Mouse (Mus musculus) midbrain, embryonic 16.5 days (tissue): ENCODE measurements around the gene Gcgr. TPM values are rescaled to one million over a fixed set of nuclear protein-coding genes. Genes with fewer than 3 reads are reported as not detected.
"Not testable (repeated sequence)": the region's sequence is repeated elsewhere in the genome, so short reads cannot be mapped to it uniquely, and the experiment has no call there.

Experiments used
- ATAC-seq: fragments of 200-750 bp; cut with Nextera tagmentation; 2 replicates; pipeline ENCODE4 v1.8.0; 2017; ENCODE audit warnings: moderate TSS enrichment
- H3K27ac ChIP-seq: fragments of 300-500 bp; sonication (generic); 2 replicates; pipeline ENCODE4 v1.5.1; 2014; ENCODE audit warnings: mild to moderate bottlenecking, low read length, mixed read lengths
- H3K27me3 ChIP-seq: fragments of 300-500 bp; sonication (generic); 2 replicates; pipeline ENCODE4 v1.6.1; 2014; ENCODE audit warnings: low read depth, low read length, mixed read lengths; ENCODE audit not compliant: control insufficient read depth, insufficient read depth
- H3K36me3 ChIP-seq: fragments of 300-500 bp; sonication (generic); 2 replicates; pipeline ENCODE4 v1.6.1; 2014; ENCODE audit warnings: mild to moderate bottlenecking, low read length, moderate library complexity, mixed read lengths; ENCODE audit not compliant: control insufficient read depth, insufficient read depth
- H3K4me1 ChIP-seq: fragments of 300-500 bp; sonication (generic); 2 replicates; pipeline ENCODE4 v1.6.1; 2014; ENCODE audit warnings: mild to moderate bottlenecking, low read length, mixed read lengths; ENCODE audit not compliant: control insufficient read depth, insufficient read depth
- H3K4me2 ChIP-seq: fragments of 300-500 bp; sonication (generic); 2 replicates; pipeline ENCODE4 v1.6.1; 2014; ENCODE audit warnings: mild to moderate bottlenecking, low read length, mixed read lengths
- H3K4me3 ChIP-seq: fragments of 300-500 bp; sonication (generic); 2 replicates; pipeline ENCODE4 v1.5.1; 2014; ENCODE audit warnings: low read depth, mild to moderate bottlenecking, low read length, moderate library complexity, mixed read lengths
- H3K9ac ChIP-seq: fragments of 300-500 bp; sonication (generic); 2 replicates; pipeline ENCODE4 v1.6.1; 2014; ENCODE audit warnings: low read depth, low read length, mixed read lengths
- H3K9me3 ChIP-seq: fragments of 300-500 bp; sonication (generic); replicated peaks from 2 replicates; pipeline ENCODE4 v1.6.1; 2014; ENCODE audit warnings: mild to moderate bottlenecking, low read length, mixed read lengths; ENCODE audit not compliant: control insufficient read depth, poor library complexity, severe bottlenecking
- WGBS: fragments of 180-500 bp; shearing (Covaris S2); extraction: QIAGEN DNeasy Blood & Tissue Kit; methylation state at CpG from one replicate; pipeline ENCODE4 v1.1.7; 2014; 5-methylcytosine and 5-hydroxymethylcytosine counted together
- polyA plus RNA-seq: library from polyadenylated mRNA; unstranded; fragments of >200 nt; fragmentation: Nextera tagmentation; extraction: Ambion mirVana; gene quantifications from 2 replicates; pipeline ENCODE4 v1.2.1, GENCODE M21; 2015

The Gcgr gene
- polyA plus RNA-seq, 1 experiment from 2014 or later = 0.13 TPM

- Histone ChIP-seq H3K27ac (no peak overlapping the region), H3K9me3 (no peaks in the 10 kb centered on the region), H3K27me3 (no peaks in the 10 kb centered on the region), H3K36me3 (no peaks in the 10 kb centered on the region), H3K4me1 (peaks cover 2% of the 10 kb centered on the region; the same call in 1 of the 2 replicates), H3K9ac (no peak overlapping the region), H3K4me3 (no peak overlapping the region), H3K4me2 (no peak overlapping the region)
- WGBS = 56% methylated on average over 6 of the region's 6 CpGs
- ATAC-seq = no peak
Measured at GRCm38 (mm10) chr11:120512790-120513453, 17.6 kb upstream of the Gcgr start.

DNA sequence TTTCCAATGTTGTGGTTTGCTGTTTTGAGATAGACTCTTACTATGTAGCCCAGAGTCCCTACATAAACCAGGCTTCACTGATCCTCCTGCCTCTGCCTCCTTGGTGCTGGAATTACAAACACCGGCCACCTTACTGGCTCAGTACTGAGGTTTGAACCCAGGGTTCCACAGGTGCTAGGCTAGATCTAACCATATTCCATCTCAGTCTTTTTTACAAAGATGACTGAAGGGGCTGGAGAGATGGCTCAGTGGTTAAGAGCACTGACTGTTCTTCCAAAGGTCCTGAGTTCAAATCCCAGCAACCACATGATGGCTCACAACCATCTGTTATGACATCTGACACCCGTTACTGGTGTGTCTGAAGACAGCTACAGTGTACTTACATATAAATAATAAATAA lies 16.2 kb upstream of the Gcgr start:
- 83% methylated on average over 2 of the region's 2 CpGs for WGBS
- H3K4me1 ChIP-seq = not testable (repeated sequence)

DNA sequence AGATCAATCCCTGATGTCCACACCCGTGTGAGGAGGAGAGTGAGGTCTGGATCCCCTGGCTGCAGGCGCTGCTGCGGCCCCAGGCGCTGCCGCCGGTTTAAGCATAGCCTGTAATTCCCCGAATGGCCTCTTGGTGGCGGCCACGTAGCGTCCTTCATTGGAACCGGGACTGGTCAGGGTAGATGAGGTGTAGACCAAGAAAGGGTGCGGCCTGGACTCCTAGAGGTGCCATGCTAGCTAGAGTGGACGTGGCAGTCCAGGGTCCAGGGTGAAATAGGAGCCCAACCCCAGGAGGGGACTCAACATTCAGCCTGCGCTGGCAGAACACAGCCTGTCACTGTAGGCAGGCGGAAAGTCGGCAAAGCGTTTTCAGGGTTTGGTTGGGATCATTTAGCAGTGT lies 14.9 kb upstream of the Gcgr start:
- Histone ChIP-seq H3K4me3 (no peak overlapping the region), H3K27me3 (no peaks in the 10 kb centered on the region), H3K36me3 (no peaks in the 10 kb centered on the region), H3K9me3 (no peaks in the 10 kb centered on the region), H3K9ac (0 out of 2 replicates have a peak overlapping the region, but pooled peaks have one; percentile 34), H3K27ac (no peak overlapping the region), H3K4me1 (no peaks in the 10 kb centered on the region; the same call in 1 of the 2 replicates), H3K4me2 (no peak overlapping the region)
- WGBS = 15% methylated on average over 17 of the region's 17 CpGs
- no peak for ATAC-seq

More for the DNA sequence above, 16.2 kb upstream of the Gcgr start:
- not testable (repeated sequence) for H3K4me2 ChIP-seq, H3K9ac ChIP-seq, ATAC-seq, H3K4me3 ChIP-seq, H3K9me3 ChIP-seq, H3K27me3 ChIP-seq, H3K36me3 ChIP-seq, H3K27ac ChIP-seq

- H3K4me3 ChIP-seq = no peak overlapping the region
- H3K27me3 ChIP-seq = no peaks in the 10 kb centered on the region
- no peak for ATAC-seq
- WGBS = 69% methylated on average over 4 of the region's 4 CpGs
- no peaks in the 10 kb centered on the region for H3K36me3 ChIP-seq
- no peaks in the 10 kb centered on the region for H3K9me3 ChIP-seq
- H3K27ac ChIP-seq = no peak overlapping the region
- H3K4me1 ChIP-seq = no peaks in the 10 kb centered on the region
- no peak overlapping the region for H3K4me2 ChIP-seq
- H3K9ac ChIP-seq = no peak overlapping the region
Measured at GRCm38 (mm10) chr11:120517147-120517546, 13.4 kb upstream of the Gcgr start.

- Histone ChIP-seq H3K9me3 (no peaks in the 10 kb centered on the region), H3K27me3 (no peaks in the 10 kb centered on the region), H3K27ac (no peak overlapping the region), H3K36me3 (no peaks in the 10 kb centered on the region), H3K4me3 (no peak overlapping the region), H3K4me2 (no peak overlapping the region), H3K9ac (no peak overlapping the region), H3K4me1 (no peaks in the 10 kb centered on the region)
- no peak for ATAC-seq
- 66% methylated on average over 6 of the region's 6 CpGs for WGBS
Measured at GRCm38 (mm10) chr11:120518027-120518426, 12.5 kb upstream of the Gcgr start.

GRCm38 (mm10) chr11:120518558-120518957 lies 11.9 kb upstream of the Gcgr start:
- H3K27ac ChIP-seq = no peak overlapping the region
- no peak for ATAC-seq
- 78% methylated on average over 6 of the region's 6 CpGs for WGBS
- H3K4me3 ChIP-seq = no peak overlapping the region
- H3K36me3 ChIP-seq = no peaks in the 10 kb centered on the region
- H3K4me2 ChIP-seq = no peak overlapping the region
- H3K9me3 ChIP-seq = no peaks in the 10 kb centered on the region
- H3K27me3 ChIP-seq = no peaks in the 10 kb centered on the region
- no peak overlapping the region for H3K9ac ChIP-seq
- H3K4me1 ChIP-seq = no peaks in the 10 kb centered on the region

DNA sequence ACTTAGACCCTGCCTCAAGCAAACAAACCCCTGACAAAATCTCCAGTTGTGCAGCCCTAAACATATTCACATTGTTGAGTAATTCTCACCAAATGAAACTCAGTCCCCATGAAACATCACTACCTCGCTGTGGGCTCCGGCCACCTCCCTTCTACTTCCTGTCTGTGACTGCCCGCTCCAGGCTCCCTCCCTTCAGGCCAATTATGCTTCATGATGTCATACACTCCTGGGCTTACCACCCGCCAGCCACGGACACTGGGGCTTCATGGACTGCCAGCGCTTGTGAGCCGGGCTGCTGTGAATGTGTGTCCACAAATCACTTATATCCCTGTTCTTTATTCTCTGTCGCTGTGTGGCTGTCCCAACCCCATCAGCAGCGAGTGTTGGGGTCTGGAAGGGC lies 10.8 kb upstream of the Gcgr start:
- Histone ChIP-seq H3K4me1 (no peaks in the 10 kb centered on the region), H3K36me3 (no peaks in the 10 kb centered on the region), H3K4me2 (no peak overlapping the region), H3K4me3 (no peak overlapping the region), H3K27ac (no peak overlapping the region), H3K9me3 (no peaks in the 10 kb centered on the region), H3K9ac (no peak overlapping the region), H3K27me3 (no peaks in the 10 kb centered on the region)
- ATAC-seq = no peak
- WGBS = 44% methylated on average over 9 of the region's 9 CpGs

- no peak overlapping the region for H3K9ac ChIP-seq
- no peaks in the 10 kb centered on the region for H3K27me3 ChIP-seq
- H3K27ac ChIP-seq = no peak overlapping the region
- no peaks in the 10 kb centered on the region for H3K4me1 ChIP-seq
- ATAC-seq = no peak
- H3K4me3 ChIP-seq = no peak overlapping the region
- no peaks in the 10 kb centered on the region for H3K36me3 ChIP-seq
- H3K9me3 ChIP-seq = no peaks in the 10 kb centered on the region
- 87% methylated on average over 9 of the region's 9 CpGs for WGBS
- no peak overlapping the region for H3K4me2 ChIP-seq
Measured at GRCm38 (mm10) chr11:120520498-120520897, 10.0 kb upstream of the Gcgr start.

GRCm38 (mm10) chr11:120520967-120521540 lies 9.4 kb upstream of the Gcgr start:
- no peaks in the 10 kb centered on the region for H3K4me1 ChIP-seq
- H3K36me3 ChIP-seq = no peaks in the 10 kb centered on the region
- H3K9ac ChIP-seq = no peak overlapping the region
- ATAC-seq = no peak
- WGBS = 85% methylated on average over 5 of the region's 5 CpGs
- no peaks in the 10 kb centered on the region for H3K27me3 ChIP-seq
- H3K9me3 ChIP-seq = no peaks in the 10 kb centered on the region
- no peak overlapping the region for H3K4me2 ChIP-seq
- no peak overlapping the region for H3K27ac ChIP-seq
- no peak overlapping the region for H3K4me3 ChIP-seq
